ENCODE assay signal across 24 mouse cellular contexts in genomic region chr7:127980606-127981005, GRCm38 (mm10). TPM values are rescaled to one million over a fixed set of nuclear protein-coding genes. Genes with fewer than 3 reads are reported as not detected.
DNase-seq lines count a peak whose midpoint lies in the region; ATAC-seq and TF ChIP-seq lines count a peak whose summit lies in the region.
"Had no signal": no experiment of that assay in that cellular context is flagged by ENCODE, and none has a peak within 500 bp of the region (broad histone marks: within the 10 kb centered on the region; RNA-seq: fewer than 3 reads in every experiment).

No protein-coding gene starts in this region.

- no peaks in the 10 kb centered on the region for H3K27me3 ChIP-seq in heart, embryonic 10.5 days (ENCODE audit: insufficient read depth, poor library complexity, severe bottlenecking)
- no peaks in the 10 kb centered on the region for H3K27me3 ChIP-seq in midbrain, embryonic 11.5 days (ENCODE audit: control insufficient read depth, insufficient read depth, low read length)
- no peaks in the 10 kb centered on the region for H3K27me3 ChIP-seq in midbrain, embryonic 10.5 days (ENCODE audit: low read depth, poor library complexity, severe bottlenecking)
- H3K27me3 ChIP-seq in ES-Bruce4 (ENCODE audit: control insufficient read depth, insufficient read depth, low read length, poor library complexity, severe bottlenecking) = no peaks in the 10 kb centered on the region
- H3K27me3 ChIP-seq in hindbrain, postnatal 0 days (ENCODE audit: insufficient read depth, low read length) = no peaks in the 10 kb centered on the region
- H3K27me3 ChIP-seq: CH12.LX, Patski had no signal

- TF ChIP-seq CTCF in ES-Bruce4 (IDR thresholded peaks at IDR 0.05; ENCODE audit: low read depth, low read length) = no peak
- no peak for TF ChIP-seq CTCF in hindbrain, postnatal 0 days (IDR thresholded peaks at IDR 0.05; ENCODE audit: low read depth)

- no peak overlapping the region for H3K27ac ChIP-seq in heart, embryonic 10.5 days
- H3K27ac ChIP-seq in midbrain, embryonic 11.5 days (ENCODE audit: low read depth, low read length) = no peak overlapping the region
- H3K27ac ChIP-seq in midbrain, embryonic 10.5 days (replicated peaks) = no peak overlapping the region
- H3K27ac ChIP-seq in ES-Bruce4 (ENCODE audit: insufficient read depth, low read length) = peak overlapping the region; percentile 7; the same call in 1 of the 2 replicates
- no peak overlapping the region for H3K27ac ChIP-seq in hindbrain, postnatal 0 days

- no peak overlapping the region for H3K4me2 ChIP-seq in midbrain, embryonic 11.5 days
- H3K4me2 ChIP-seq in hindbrain, postnatal 0 days (ENCODE audit: low read depth, low read length) = no peak overlapping the region

- TF ChIP-seq EP300 in ES-Bruce4 (IDR thresholded peaks at IDR 0.05; ENCODE audit: insufficient read depth, low read depth, low read length) = no peak

- peak; percentile 53 for DNase-seq in heart, embryonic 10.5 days (ENCODE audit: low spot score)
- DNase-seq in heart, postnatal 4 days = no peak
- DNase-seq in midbrain, embryonic 11.5 days (ENCODE audit: low spot score, missing footprints) = peak; percentile 84
- DNase-seq in midbrain, embryonic 10.5 days (ENCODE audit: low spot score) = no peak
- peak; percentile 21 for DNase-seq in induced T-regulatory cell, adult 2 months (ENCODE audit: low read depth)
- DNase-seq in embryo, embryonic 10.5 days (ENCODE audit: low spot score) = no peak
- DNase-seq in hindbrain, postnatal 0 days (ENCODE audit: low spot score) = no peak
- DNase-seq: adrenal gland, adult 2 months; adrenal gland, adult 8-10 months; adrenal gland, postnatal 10 days; adrenal gland, postnatal 14 days; adrenal gland, postnatal 25 days; adrenal gland, postnatal 36 days; B cell, adult 2 months; cerebellum, adult 11 months; cerebellum, adult 11-12 months; cerebellum, adult 18-20 months had no signal

- TF ChIP-seq POLR2A in ES-Bruce4 (IDR thresholded peaks at IDR 0.05; ENCODE audit: insufficient read depth, low read length) = no peak

- H3K4me3 ChIP-seq in heart, embryonic 10.5 days = no peak overlapping the region
- no peak overlapping the region for H3K4me3 ChIP-seq in midbrain, embryonic 11.5 days (ENCODE audit: low read depth, low read length)
- H3K4me3 ChIP-seq in midbrain, embryonic 10.5 days = no peak overlapping the region
- H3K4me3 ChIP-seq in ES-Bruce4 (ENCODE audit: low read depth, low read length) = no peak overlapping the region
- no peak overlapping the region for H3K4me3 ChIP-seq in hindbrain, postnatal 0 days (ENCODE audit: low read length)

- 95% methylated on average over 3 of the region's 3 CpGs for WGBS in heart, embryonic 10.5 days
- WGBS in midbrain, embryonic 11.5 days = 95% methylated on average over 3 of the region's 3 CpGs
- WGBS in midbrain, embryonic 10.5 days = 95% methylated on average over 3 of the region's 3 CpGs
- 97% methylated on average over 3 of the region's 3 CpGs for WGBS in hindbrain, postnatal 0 days

- no peak for ATAC-seq in midbrain, embryonic 11.5 days (ENCODE audit: low FRiP score)
- no peak for ATAC-seq in hindbrain, postnatal 0 days
- ATAC-seq: activated CD4-positive, CD25-positive, alpha-beta regulatory T cell, adult 4 months; CD4-positive, CD25-positive, alpha-beta regulatory T cell, adult 4 months; Patski had no signal

- peaks cover 100% of the 10 kb centered on the region for H3K36me3 ChIP-seq in heart, embryonic 10.5 days
- peaks cover 40% of the 10 kb centered on the region for H3K36me3 ChIP-seq in midbrain, embryonic 11.5 days (ENCODE audit: control insufficient read depth, insufficient read depth, low read length)
- H3K36me3 ChIP-seq in midbrain, embryonic 10.5 days = peaks cover 100% of the 10 kb centered on the region
- H3K36me3 ChIP-seq in ES-Bruce4 (ENCODE audit: control insufficient read depth, insufficient read depth, low read length, poor library complexity, severe bottlenecking) = peaks cover 97% of the 10 kb centered on the region
- H3K36me3 ChIP-seq in hindbrain, postnatal 0 days (ENCODE audit: insufficient read depth, low read length) = peaks cover 76% of the 10 kb centered on the region

- no peaks in the 10 kb centered on the region for H3K9me3 ChIP-seq in heart, embryonic 10.5 days
- no peaks in the 10 kb centered on the region for H3K9me3 ChIP-seq in midbrain, embryonic 11.5 days (ENCODE audit: control insufficient read depth, low read length)
- H3K9me3 ChIP-seq in midbrain, embryonic 10.5 days (replicated peaks) = no peaks in the 10 kb centered on the region
- H3K9me3 ChIP-seq in ES-Bruce4 (replicated peaks; ENCODE audit: control insufficient read depth, insufficient read depth, low read length, poor library complexity, severe bottlenecking) = no peaks in the 10 kb centered on the region
- no peaks in the 10 kb centered on the region for H3K9me3 ChIP-seq in hindbrain, postnatal 0 days (ENCODE audit: low read length)
- H3K9me3 ChIP-seq: G1E had no signal

- no peaks in the 10 kb centered on the region for H3K4me1 ChIP-seq in heart, embryonic 10.5 days
- no peaks in the 10 kb centered on the region for H3K4me1 ChIP-seq in midbrain, embryonic 11.5 days (ENCODE audit: control insufficient read depth, insufficient read depth, low read length)
- no peaks in the 10 kb centered on the region for H3K4me1 ChIP-seq in midbrain, embryonic 10.5 days
- no peaks in the 10 kb centered on the region for H3K4me1 ChIP-seq in ES-Bruce4 (ENCODE audit: control insufficient read depth, insufficient read depth, low read length)
- no peaks in the 10 kb centered on the region for H3K4me1 ChIP-seq in hindbrain, postnatal 0 days (ENCODE audit: insufficient read depth, low read length)

- no peak overlapping the region for H3K9ac ChIP-seq in midbrain, embryonic 11.5 days (ENCODE audit: low read length)
- no peak overlapping the region for H3K9ac ChIP-seq in ES-Bruce4 (ENCODE audit: low read depth, poor library complexity, severe bottlenecking)
- no peak overlapping the region for H3K9ac ChIP-seq in hindbrain, postnatal 0 days (replicated peaks; ENCODE audit: low read length)

RNA-seq across cellular contexts. Expression of gene Pycard, which starts 13.1 kb away (rescaled TPM):
- polyA plus RNA-seq in heart, embryonic 10.5 days (2016; fragmentation: Nextera tagmentation; extraction: Ambion mirVana) = 27.8 and 35.5 TPM in 2 replicates
- total RNA-seq in heart, postnatal 4 days (2021) = 10 to 100 TPM; 28.1 to 31.9 TPM
- 5.5 and 6.7 TPM in 2 replicates for polyA plus RNA-seq in midbrain, embryonic 11.5 days (2014; fragmentation: Nextera tagmentation; extraction: Ambion mirVana)
- 6.1 and 7.5 TPM in 2 replicates for polyA plus RNA-seq in midbrain, embryonic 10.5 days (2016; fragmentation: Nextera tagmentation; extraction: Ambion mirVana)
- 25.0 and 29.8 TPM in 2 replicates for polyA plus RNA-seq in ES-Bruce4 (2011; ENCODE audit: insufficient read depth, insufficient read length, low read depth, missing spikeins)
- 12.1 and 12.7 TPM in 2 replicates for total RNA-seq in hindbrain, postnatal 0 days (2014; rRNA removed)
- 9.3 and 10.7 TPM in 2 replicates for polyA plus RNA-seq in hindbrain, postnatal 0 days (2015; fragmentation: Nextera tagmentation; extraction: Ambion mirVana)

RNA-seq across cellular contexts. Expression of gene Fus, which starts 13.3 kb away (rescaled TPM):
- polyA plus RNA-seq in heart, embryonic 10.5 days (2016; fragmentation: Nextera tagmentation; extraction: Ambion mirVana) = 280 and 362 TPM in 2 replicates
- total RNA-seq in heart, postnatal 4 days (2021) = 100 to 1,000 TPM; 402 to 429 TPM
- 51.6 and 54.4 TPM in 2 replicates for polyA plus RNA-seq in midbrain, embryonic 11.5 days (2014; fragmentation: Nextera tagmentation; extraction: Ambion mirVana)
- 336 and 358 TPM in 2 replicates for polyA plus RNA-seq in midbrain, embryonic 10.5 days (2016; fragmentation: Nextera tagmentation; extraction: Ambion mirVana)
- polyA plus RNA-seq in ES-Bruce4 (2011; ENCODE audit: insufficient read depth, insufficient read length, low read depth, missing spikeins) = 1,572 and 1,655 TPM in 2 replicates
- total RNA-seq in hindbrain, postnatal 0 days (2014; rRNA removed) = 34.4 and 45.0 TPM in 2 replicates
- 281 and 299 TPM in 2 replicates for polyA plus RNA-seq in hindbrain, postnatal 0 days (2015; fragmentation: Nextera tagmentation; extraction: Ambion mirVana)

RNA-seq across cellular contexts. Expression of gene Trim72, which starts 23.1 kb away (rescaled TPM):
- polyA plus RNA-seq in heart, embryonic 10.5 days (2016; fragmentation: Nextera tagmentation; extraction: Ambion mirVana) = 0.40 and 1.2 TPM in 2 replicates
- total RNA-seq in heart, postnatal 4 days (2021) = 10 to 100 TPM; 66.9 to 69.8 TPM
- 0.07 TPM in 1 of 2 replicates, not detected in the other for polyA plus RNA-seq in midbrain, embryonic 11.5 days (2014; fragmentation: Nextera tagmentation; extraction: Ambion mirVana)
- polyA plus RNA-seq in midbrain, embryonic 10.5 days (2016; fragmentation: Nextera tagmentation; extraction: Ambion mirVana) = not detected in 2 replicates
- 0.56 TPM in 1 of 2 replicates, not detected in the other for polyA plus RNA-seq in ES-Bruce4 (2011; ENCODE audit: insufficient read depth, insufficient read length, low read depth, missing spikeins)
- total RNA-seq in hindbrain, postnatal 0 days (2014; rRNA removed) = 0.37 and 1.4 TPM in 2 replicates
- not detected in 2 replicates for polyA plus RNA-seq in hindbrain, postnatal 0 days (2015; fragmentation: Nextera tagmentation; extraction: Ambion mirVana)
- total RNA-seq: adrenal gland, postnatal 14 days had no signal
- polyA plus RNA-seq: CD4-positive, CD25-positive, alpha-beta regulatory T cell, adult 4 months had no signal

RNA-seq across cellular contexts. Expression of gene Prss36, which starts 34.1 kb away (rescaled TPM):
- polyA plus RNA-seq in heart, embryonic 10.5 days (2016; fragmentation: Nextera tagmentation; extraction: Ambion mirVana) = 10.9 and 13.0 TPM in 2 replicates
- total RNA-seq in heart, postnatal 4 days (2021) = 1 to 10 TPM; 4.0 to 4.8 TPM
- 9.4 and 9.6 TPM in 2 replicates for polyA plus RNA-seq in midbrain, embryonic 11.5 days (2014; fragmentation: Nextera tagmentation; extraction: Ambion mirVana)
- 11.0 and 13.0 TPM in 2 replicates for polyA plus RNA-seq in midbrain, embryonic 10.5 days (2016; fragmentation: Nextera tagmentation; extraction: Ambion mirVana)
- polyA plus RNA-seq in ES-Bruce4 (2011; ENCODE audit: insufficient read depth, insufficient read length, low read depth, missing spikeins) = 21.2 and 22.4 TPM in 2 replicates
- total RNA-seq in hindbrain, postnatal 0 days (2014; rRNA removed) = 17.0 and 19.9 TPM in 2 replicates
- polyA plus RNA-seq in hindbrain, postnatal 0 days (2015; fragmentation: Nextera tagmentation; extraction: Ambion mirVana) = 16.5 and 17.3 TPM in 2 replicates

RNA-seq across cellular contexts. Expression of gene Prss8, which starts 50.7 kb away (rescaled TPM):
- polyA plus RNA-seq in heart, embryonic 10.5 days (2016; fragmentation: Nextera tagmentation; extraction: Ambion mirVana) = 2.3 and 8.9 TPM in 2 replicates
- total RNA-seq in heart, postnatal 4 days (2021) = not detected
- polyA plus RNA-seq in midbrain, embryonic 11.5 days (2014; fragmentation: Nextera tagmentation; extraction: Ambion mirVana) = 0.78 and 0.86 TPM in 2 replicates
- polyA plus RNA-seq in midbrain, embryonic 10.5 days (2016; fragmentation: Nextera tagmentation; extraction: Ambion mirVana) = 1.6 and 2.1 TPM in 2 replicates
- 73.0 and 74.5 TPM in 2 replicates for polyA plus RNA-seq in ES-Bruce4 (2011; ENCODE audit: insufficient read depth, insufficient read length, low read depth, missing spikeins)
- total RNA-seq in hindbrain, postnatal 0 days (2014; rRNA removed) = 0.26 and 0.32 TPM in 2 replicates
- 0.35 and 0.44 TPM in 2 replicates for polyA plus RNA-seq in hindbrain, postnatal 0 days (2015; fragmentation: Nextera tagmentation; extraction: Ambion mirVana)
- total RNA-seq: adrenal gland, postnatal 36 days had no signal
- polyA plus RNA-seq: activated CD4-positive, CD25-positive, alpha-beta regulatory T cell, adult 4 months; C2C12; CD4-positive, CD25-positive, alpha-beta regulatory T cell, adult 4 months; G1E had no signal

Comparison
In these comparisons a context has a peak if more than half of its experiments do, and no peak if none do; other contexts are left out.
1. DNase-seq: peak in heart, embryonic 10.5 days (single experiment), midbrain, embryonic 11.5 days (single experiment) and induced T-regulatory cell, adult 2 months (single experiment); none in heart, postnatal 4 days (single experiment), midbrain, embryonic 10.5 days (single experiment), embryo, embryonic 10.5 days (single experiment) and hindbrain, postnatal 0 days (single experiment).